Mouse (Mus musculus): ENCODE data around the gene Kif5c. TPM values are rescaled to one million over a fixed set of nuclear protein-coding genes. Genes with fewer than 3 reads are reported as not detected.

Kif5c gene
- polyA plus RNA-seq, 1 experiment from 2014 or later: 1.1 TPM

GRCm38 (mm10) chr2:49580585-49580984, 38.5 kb upstream of the Kif5c start:
- H3K9ac ChIP-seq (ENCODE audit: low read length): no peak overlapping the region
- H3K4me2 ChIP-seq (ENCODE audit: low read length): no peak overlapping the region
- H3K27me3 ChIP-seq (ENCODE audit: control insufficient read depth, insufficient read depth, low read length): no peaks in the 10 kb centered on the region
- no peaks in the 10 kb centered on the region for H3K9me3 ChIP-seq (ENCODE audit: control insufficient read depth, low read length)
- no peak overlapping the region for H3K4me3 ChIP-seq (ENCODE audit: control insufficient read depth in 1 of 2, insufficient read depth in 1 of 2, low read depth in 1 of 2, low read length in 2 of 2)
- 80% methylated on average over 3 of the region's 3 CpGs for WGBS
- no peaks in the 10 kb centered on the region for H3K4me1 ChIP-seq (ENCODE audit: control insufficient read depth in 2 of 2, insufficient read depth in 2 of 2, low read length in 2 of 2)
- ATAC-seq (ENCODE audit: insufficient number of reproducible peaks, insufficient read depth, low FRiP score, low read depth): no peak
- H3K36me3 ChIP-seq (ENCODE audit: control insufficient read depth, insufficient read depth, low read length): no peaks in the 10 kb centered on the region
- no peak overlapping the region for H3K27ac ChIP-seq (replicated peaks in 1 of 2; ENCODE audit: control insufficient read depth in 1 of 2, insufficient read depth in 1 of 2, low read depth in 2 of 2, low read length in 2 of 2)

GRCm38 (mm10) chr2:49582546-49582945, 36.6 kb upstream of the Kif5c start:
- no peak for ATAC-seq (ENCODE audit: insufficient number of reproducible peaks, insufficient read depth, low FRiP score, low read depth)
- H3K9me3 ChIP-seq (ENCODE audit: control insufficient read depth, low read length): no peaks in the 10 kb centered on the region
- H3K36me3 ChIP-seq (ENCODE audit: control insufficient read depth, insufficient read depth, low read length): no peaks in the 10 kb centered on the region
- H3K4me1 ChIP-seq (ENCODE audit: control insufficient read depth in 2 of 2, insufficient read depth in 2 of 2, low read length in 2 of 2): no peaks in the 10 kb centered on the region
- H3K27me3 ChIP-seq (ENCODE audit: control insufficient read depth, insufficient read depth, low read length): no peaks in the 10 kb centered on the region
- H3K27ac ChIP-seq (replicated peaks in 1 of 2; ENCODE audit: control insufficient read depth in 1 of 2, insufficient read depth in 1 of 2, low read depth in 2 of 2, low read length in 2 of 2): no peak overlapping the region
- no peak overlapping the region for H3K4me2 ChIP-seq (ENCODE audit: low read length)
- 73% methylated on average over 5 of the region's 5 CpGs for WGBS
- H3K9ac ChIP-seq (ENCODE audit: low read length): no peak overlapping the region
- H3K4me3 ChIP-seq (ENCODE audit: control insufficient read depth in 1 of 2, insufficient read depth in 1 of 2, low read depth in 1 of 2, low read length in 2 of 2): no peak overlapping the region

- no peak overlapping the region for H3K9ac ChIP-seq (ENCODE audit: low read length)
- no peak overlapping the region for H3K27ac ChIP-seq (replicated peaks in 1 of 2; ENCODE audit: control insufficient read depth in 1 of 2, insufficient read depth in 1 of 2, low read depth in 2 of 2, low read length in 2 of 2)
- H3K27me3 ChIP-seq (ENCODE audit: control insufficient read depth, insufficient read depth, low read length): no peaks in the 10 kb centered on the region
- H3K9me3 ChIP-seq (ENCODE audit: control insufficient read depth, low read length): no peaks in the 10 kb centered on the region; the same call in 1 of the 2 replicates
- H3K36me3 ChIP-seq (ENCODE audit: control insufficient read depth, insufficient read depth, low read length): no peaks in the 10 kb centered on the region
- ATAC-seq (ENCODE audit: insufficient number of reproducible peaks, insufficient read depth, low FRiP score, low read depth): no peak
- no peak overlapping the region for H3K4me3 ChIP-seq (ENCODE audit: control insufficient read depth in 1 of 2, insufficient read depth in 1 of 2, low read depth in 1 of 2, low read length in 2 of 2)
- no peak overlapping the region for H3K4me2 ChIP-seq (ENCODE audit: low read length)
- WGBS: 76% methylated on average over 2 of the region's 2 CpGs
- no peaks in the 10 kb centered on the region for H3K4me1 ChIP-seq (ENCODE audit: control insufficient read depth in 2 of 2, insufficient read depth in 2 of 2, low read length in 2 of 2)
These were observed 35.8 kb upstream of the Kif5c start for GRCm38 (mm10) chr2:49583311-49583710.

- WGBS: 66% methylated on average over 5 of the region's 5 CpGs
- Histone ChIP-seq H3K27ac (replicated peaks in 1 of 2; ENCODE audit: control insufficient read depth in 1 of 2, insufficient read depth in 1 of 2, low read depth in 2 of 2, low read length in 2 of 2) (no peak overlapping the region), H3K9me3 (ENCODE audit: control insufficient read depth, low read length) (no peaks in the 10 kb centered on the region; the same call in 1 of the 2 replicates), H3K4me1 (ENCODE audit: control insufficient read depth in 2 of 2, insufficient read depth in 2 of 2, low read length in 2 of 2) (no peaks in the 10 kb centered on the region), H3K36me3 (ENCODE audit: control insufficient read depth, insufficient read depth, low read length) (no peaks in the 10 kb centered on the region), H3K4me2 (ENCODE audit: low read length) (no peak overlapping the region), H3K4me3 (ENCODE audit: control insufficient read depth in 1 of 2, insufficient read depth in 1 of 2, low read depth in 1 of 2, low read length in 2 of 2) (no peak overlapping the region), H3K9ac (ENCODE audit: low read length) (no peak overlapping the region), H3K27me3 (ENCODE audit: control insufficient read depth, insufficient read depth, low read length) (no peaks in the 10 kb centered on the region)
- no peak for ATAC-seq (ENCODE audit: insufficient number of reproducible peaks, insufficient read depth, low FRiP score, low read depth)
These were observed 28.6 kb upstream of the Kif5c start for GRCm38 (mm10) chr2:49590450-49590849.

GRCm38 (mm10) chr2:49592926-49593325, 26.2 kb upstream of the Kif5c start:
- no peaks in the 10 kb centered on the region for H3K4me1 ChIP-seq (ENCODE audit: control insufficient read depth in 2 of 2, insufficient read depth in 2 of 2, low read length in 2 of 2)
- H3K27ac ChIP-seq (replicated peaks in 1 of 2; ENCODE audit: control insufficient read depth in 1 of 2, insufficient read depth in 1 of 2, low read depth in 2 of 2, low read length in 2 of 2): no peak overlapping the region
- ATAC-seq (ENCODE audit: insufficient number of reproducible peaks, insufficient read depth, low FRiP score, low read depth): no peak
- H3K4me2 ChIP-seq (ENCODE audit: low read length): no peak overlapping the region
- no peaks in the 10 kb centered on the region; the same call in 1 of the 2 replicates for H3K9me3 ChIP-seq (ENCODE audit: control insufficient read depth, low read length)
- H3K4me3 ChIP-seq (ENCODE audit: control insufficient read depth in 1 of 2, insufficient read depth in 1 of 2, low read depth in 1 of 2, low read length in 2 of 2): no peak overlapping the region
- H3K27me3 ChIP-seq (ENCODE audit: control insufficient read depth, insufficient read depth, low read length): no peaks in the 10 kb centered on the region
- no peaks in the 10 kb centered on the region for H3K36me3 ChIP-seq (ENCODE audit: control insufficient read depth, insufficient read depth, low read length)
- H3K9ac ChIP-seq (ENCODE audit: low read length): no peak overlapping the region

- Histone ChIP-seq H3K36me3 (ENCODE audit: control insufficient read depth, insufficient read depth, low read length) (no peaks in the 10 kb centered on the region), H3K9ac (ENCODE audit: low read length) (no peak overlapping the region), H3K4me1 (ENCODE audit: control insufficient read depth in 2 of 2, insufficient read depth in 2 of 2, low read length in 2 of 2) (no peaks in the 10 kb centered on the region), H3K27ac (replicated peaks in 1 of 2; ENCODE audit: control insufficient read depth in 1 of 2, insufficient read depth in 1 of 2, low read depth in 2 of 2, low read length in 2 of 2) (no peak overlapping the region), H3K4me2 (ENCODE audit: low read length) (no peak overlapping the region), H3K4me3 (ENCODE audit: control insufficient read depth in 1 of 2, insufficient read depth in 1 of 2, low read depth in 1 of 2, low read length in 2 of 2) (no peak overlapping the region), H3K27me3 (ENCODE audit: control insufficient read depth, insufficient read depth, low read length) (no peaks in the 10 kb centered on the region), H3K9me3 (ENCODE audit: control insufficient read depth, low read length) (no peaks in the 10 kb centered on the region)
- 83% methylated on average over 7 of the region's 7 CpGs for WGBS
- no peak for ATAC-seq (ENCODE audit: insufficient number of reproducible peaks, insufficient read depth, low FRiP score, low read depth)
These were observed 24.2 kb upstream of the Kif5c start for GRCm38 (mm10) chr2:49594886-49595285.

GRCm38 (mm10) chr2:49596318-49596717, 22.8 kb upstream of the Kif5c start:
- Histone ChIP-seq H3K4me1 (ENCODE audit: control insufficient read depth in 2 of 2, insufficient read depth in 2 of 2, low read length in 2 of 2) (no peaks in the 10 kb centered on the region), H3K9ac (ENCODE audit: low read length) (no peak overlapping the region), H3K4me2 (ENCODE audit: low read length) (no peak overlapping the region), H3K36me3 (ENCODE audit: control insufficient read depth, insufficient read depth, low read length) (no peaks in the 10 kb centered on the region), H3K9me3 (ENCODE audit: control insufficient read depth, low read length) (no peaks in the 10 kb centered on the region), H3K27ac (replicated peaks in 1 of 2; ENCODE audit: control insufficient read depth in 1 of 2, insufficient read depth in 1 of 2, low read depth in 2 of 2, low read length in 2 of 2) (no peak overlapping the region), H3K4me3 (ENCODE audit: control insufficient read depth in 1 of 2, insufficient read depth in 1 of 2, low read depth in 1 of 2, low read length in 2 of 2) (no peak overlapping the region), H3K27me3 (ENCODE audit: control insufficient read depth, insufficient read depth, low read length) (no peaks in the 10 kb centered on the region)
- WGBS: 62% methylated on average over 3 of the region's 3 CpGs
- ATAC-seq (ENCODE audit: insufficient number of reproducible peaks, insufficient read depth, low FRiP score, low read depth): no peak

GRCm38 (mm10) chr2:49600021-49600681, 18.9 kb upstream of the Kif5c start:
- Histone ChIP-seq H3K9ac (ENCODE audit: low read length) (no peak overlapping the region), H3K4me2 (ENCODE audit: low read length) (no peak overlapping the region), H3K27ac (replicated peaks in 1 of 2; ENCODE audit: control insufficient read depth in 1 of 2, insufficient read depth in 1 of 2, low read depth in 2 of 2, low read length in 2 of 2) (no peak overlapping the region), H3K9me3 (ENCODE audit: control insufficient read depth, low read length) (no peaks in the 10 kb centered on the region), H3K27me3 (ENCODE audit: control insufficient read depth, insufficient read depth, low read length) (no peaks in the 10 kb centered on the region), H3K4me1 (ENCODE audit: control insufficient read depth in 2 of 2, insufficient read depth in 2 of 2, low read length in 2 of 2) (no peaks in the 10 kb centered on the region), H3K4me3 (ENCODE audit: control insufficient read depth in 1 of 2, insufficient read depth in 1 of 2, low read depth in 1 of 2, low read length in 2 of 2) (no peak overlapping the region), H3K36me3 (ENCODE audit: control insufficient read depth, insufficient read depth, low read length) (no peaks in the 10 kb centered on the region)
- 63% methylated on average over 7 of the region's 7 CpGs for whole genome bisulfite sequencing
- no peak for ATAC-seq (ENCODE audit: insufficient number of reproducible peaks, insufficient read depth, low FRiP score, low read depth)

Data from heart, embryonic 14.5 days (tissue).